In genomic region chr10:54269354-54269753, GRCm38 (mm10) we compare ENCODE assay signal across 21 mouse cellular contexts.
A peak's percentile ranks its signal among the peaks of the same experiment; 100 is the strongest.
DNase-seq lines count a peak whose midpoint lies in the region; ATAC-seq and TF ChIP-seq lines count a peak whose summit lies in the region.
"Had no signal": no experiment of that assay in that cellular context is flagged by ENCODE, and none has a peak within 500 bp of the region (broad histone marks: within the 10 kb centered on the region; RNA-seq: fewer than 3 reads in every experiment).

No protein-coding gene starts in this region.

- no peak for TF ChIP-seq CTCF in forebrain, postnatal 0 days (IDR thresholded peaks at IDR 0.05; ENCODE audit: low read depth)
- no peak for TF ChIP-seq CTCF in brain, embryonic 14.5 days (IDR thresholded peaks at IDR 0.05; ENCODE audit: borderline replicate concordance, extremely low read depth, insufficient read depth, insufficient read length)

- ATAC-seq in forebrain, embryonic 14.5 days, result peak; percentile 81
- no peak for ATAC-seq in forebrain, embryonic 11.5 days (replicated peaks; ENCODE audit: low FRiP score)
- peak; percentile 74 for ATAC-seq in forebrain, embryonic 16.5 days
- no peak for ATAC-seq in forebrain, postnatal 0 days
- ATAC-seq in hindbrain, embryonic 16.5 days, result no peak
- ATAC-seq: activated CD4-positive, CD25-positive, alpha-beta regulatory T cell, adult 4 months; Patski had no signal

- H3K4me1 ChIP-seq in forebrain, embryonic 14.5 days (ENCODE audit: control insufficient read depth, insufficient read depth, low read length), result 0 out of 2 replicates have a peak, but pooled peaks cover 2% of the 10 kb centered on the region
- H3K4me1 ChIP-seq in forebrain, embryonic 11.5 days (replicated peaks; ENCODE audit: control insufficient read depth, insufficient read depth, low read length), result no peaks in the 10 kb centered on the region
- H3K4me1 ChIP-seq in forebrain, embryonic 16.5 days (replicated peaks; ENCODE audit: control insufficient read depth, insufficient read depth, low read length), result no peaks in the 10 kb centered on the region
- no peaks in the 10 kb centered on the region for H3K4me1 ChIP-seq in forebrain, postnatal 0 days (ENCODE audit: insufficient read depth)
- no peaks in the 10 kb centered on the region for H3K4me1 ChIP-seq in hindbrain, embryonic 16.5 days (ENCODE audit: control insufficient read depth, insufficient read depth, low read depth, low read length)
- H3K4me1 ChIP-seq: embryonic facial prominence, embryonic 13.5 days; embryonic facial prominence, embryonic 15.5 days had no signal

- H3K4me2 ChIP-seq in forebrain, embryonic 14.5 days (ENCODE audit: low read length), result no peak overlapping the region
- no peak overlapping the region for H3K4me2 ChIP-seq in forebrain, embryonic 11.5 days (ENCODE audit: low read depth, low read length, severe bottlenecking)
- no peak overlapping the region for H3K4me2 ChIP-seq in forebrain, embryonic 16.5 days (ENCODE audit: low read length)
- no peak overlapping the region for H3K4me2 ChIP-seq in forebrain, postnatal 0 days (ENCODE audit: low read depth)
- H3K4me2 ChIP-seq in hindbrain, embryonic 16.5 days (ENCODE audit: low read length), result no peak overlapping the region
- H3K4me2 ChIP-seq: embryonic facial prominence, embryonic 13.5 days; embryonic facial prominence, embryonic 15.5 days had no signal

- H3K36me3 ChIP-seq in forebrain, embryonic 14.5 days (ENCODE audit: control insufficient read depth, insufficient read depth, low read length), result no peaks in the 10 kb centered on the region
- no peaks in the 10 kb centered on the region for H3K36me3 ChIP-seq in forebrain, embryonic 11.5 days (ENCODE audit: control insufficient read depth, insufficient read depth, low read length)
- no peaks in the 10 kb centered on the region for H3K36me3 ChIP-seq in forebrain, embryonic 16.5 days (ENCODE audit: control insufficient read depth, insufficient read depth)
- H3K36me3 ChIP-seq in forebrain, postnatal 0 days (ENCODE audit: insufficient read depth), result no peaks in the 10 kb centered on the region
- no peaks in the 10 kb centered on the region for H3K36me3 ChIP-seq in hindbrain, embryonic 16.5 days (ENCODE audit: control insufficient read depth, insufficient read depth, low read length)
- H3K36me3 ChIP-seq: embryonic facial prominence, embryonic 13.5 days; embryonic facial prominence, embryonic 15.5 days had no signal

- no peak overlapping the region for H3K4me3 ChIP-seq in forebrain, embryonic 14.5 days (ENCODE audit: low read depth, low read length)
- H3K4me3 ChIP-seq in forebrain, embryonic 11.5 days (ENCODE audit: low read depth, low read length), result no peak overlapping the region
- H3K4me3 ChIP-seq in forebrain, embryonic 16.5 days (replicated peaks; ENCODE audit: low read length), result no peak overlapping the region
- no peak overlapping the region for H3K4me3 ChIP-seq in forebrain, postnatal 0 days (ENCODE audit: low read depth, low read length)
- no peak overlapping the region for H3K4me3 ChIP-seq in hindbrain, embryonic 16.5 days (ENCODE audit: low read length)
- H3K4me3 ChIP-seq: embryonic facial prominence, embryonic 13.5 days; embryonic facial prominence, embryonic 15.5 days; erythroblast, embryonic 14.5 days had no signal

- TF ChIP-seq POLR2A in brain, embryonic 14.5 days (IDR thresholded peaks at IDR 0.05; ENCODE audit: borderline replicate concordance, extremely low read depth, insufficient read depth, insufficient read length, poor library complexity, severe bottlenecking), result no peak

- H3K27ac ChIP-seq in forebrain, embryonic 14.5 days (ENCODE audit: low read depth, low read length), result no peak overlapping the region
- no peak overlapping the region for H3K27ac ChIP-seq in forebrain, embryonic 11.5 days (ENCODE audit: low read depth, low read length)
- H3K27ac ChIP-seq in forebrain, embryonic 16.5 days (ENCODE audit: low read length), result no peak overlapping the region
- H3K27ac ChIP-seq in forebrain, postnatal 0 days (ENCODE audit: low read depth, low read length), result no peak overlapping the region
- no peak overlapping the region for H3K27ac ChIP-seq in hindbrain, embryonic 16.5 days (ENCODE audit: low read depth, low read length)
- H3K27ac ChIP-seq: embryonic facial prominence, embryonic 13.5 days; embryonic facial prominence, embryonic 15.5 days had no signal

- no peaks in the 10 kb centered on the region for H3K9me3 ChIP-seq in forebrain, embryonic 14.5 days (replicated peaks; ENCODE audit: control insufficient read depth, low read length)
- H3K9me3 ChIP-seq in forebrain, embryonic 11.5 days (ENCODE audit: control insufficient read depth, low read length), result no peaks in the 10 kb centered on the region
- no peaks in the 10 kb centered on the region for H3K9me3 ChIP-seq in forebrain, embryonic 16.5 days (ENCODE audit: control insufficient read depth, low read length)
- no peaks in the 10 kb centered on the region for H3K9me3 ChIP-seq in forebrain, postnatal 0 days (ENCODE audit: low read length)
- H3K9me3 ChIP-seq in hindbrain, embryonic 16.5 days (ENCODE audit: control insufficient read depth, low read length), result no peaks in the 10 kb centered on the region
- H3K9me3 ChIP-seq: embryonic facial prominence, embryonic 13.5 days; embryonic facial prominence, embryonic 15.5 days had no signal

- DNase-seq in forebrain, embryonic 14.5 days (ENCODE audit: low spot score), result no peak
- DNase-seq in forebrain, embryonic 11.5 days (ENCODE audit: low spot score), result no peak
- no peak for DNase-seq in forebrain, postnatal 0 days
- DNase-seq in brain, embryonic 14.5 days (ENCODE audit: low read depth), result peak; percentile 58
- DNase-seq: adrenal gland, adult 8-10 months; adrenal gland, postnatal 14 days; adrenal gland, postnatal 36 days; cerebellum, adult 11 months; cerebellum, adult 18-20 months; cerebellum, adult 8-10 months; cerebellum, adult 9-11 months; cerebellum, postnatal 14 days; cerebellum, postnatal 36 days; embryo, embryonic 11 days had no signal

- no peaks in the 10 kb centered on the region for H3K27me3 ChIP-seq in forebrain, embryonic 14.5 days (replicated peaks; ENCODE audit: control insufficient read depth, insufficient read depth, low read length)
- H3K27me3 ChIP-seq in forebrain, embryonic 11.5 days (ENCODE audit: control insufficient read depth, insufficient read depth, low read length), result no peaks in the 10 kb centered on the region
- H3K27me3 ChIP-seq in forebrain, embryonic 16.5 days (replicated peaks; ENCODE audit: control insufficient read depth, insufficient read depth, low read length), result no peaks in the 10 kb centered on the region
- no peaks in the 10 kb centered on the region for H3K27me3 ChIP-seq in forebrain, postnatal 0 days (ENCODE audit: insufficient read depth, low read length)
- no peaks in the 10 kb centered on the region for H3K27me3 ChIP-seq in hindbrain, embryonic 16.5 days (replicated peaks; ENCODE audit: control insufficient read depth, insufficient read depth, low read length)
- H3K27me3 ChIP-seq: embryonic facial prominence, embryonic 13.5 days; embryonic facial prominence, embryonic 15.5 days; Patski had no signal

- H3K9ac ChIP-seq in forebrain, embryonic 14.5 days (ENCODE audit: low read length), result no peak overlapping the region
- H3K9ac ChIP-seq in forebrain, embryonic 11.5 days (ENCODE audit: low read length), result no peak overlapping the region
- no peak overlapping the region for H3K9ac ChIP-seq in forebrain, embryonic 16.5 days (replicated peaks; ENCODE audit: low read depth, low read length)
- no peak overlapping the region for H3K9ac ChIP-seq in forebrain, postnatal 0 days
- no peak overlapping the region for H3K9ac ChIP-seq in hindbrain, embryonic 16.5 days (ENCODE audit: low read depth, low read length)
- H3K9ac ChIP-seq: embryonic facial prominence, embryonic 13.5 days; embryonic facial prominence, embryonic 15.5 days had no signal

Comparison
In these comparisons a context has a peak if more than half of its experiments do, and no peak if none do; other contexts are left out.
1. ATAC-seq: peak in forebrain, embryonic 14.5 days (single experiment) and forebrain, embryonic 16.5 days (single experiment); none in forebrain, embryonic 11.5 days (single experiment), forebrain, postnatal 0 days (single experiment) and hindbrain, embryonic 16.5 days (single experiment).